Mouse (Mus musculus) testis, adult 2 months (tissue): ENCODE measurements around the gene Ccser1. TPM values are rescaled to one million over a fixed set of nuclear protein-coding genes. Genes with fewer than 3 reads are reported as not detected.
"Not testable (repeated sequence)": the region's sequence is repeated elsewhere in the genome, so short reads cannot be mapped to it uniquely, and the experiment has no call there.

Experiments used
- H3K27ac ChIP-seq: fragments of 200-500 bp; 2 replicates; pipeline ENCODE4 v1.5.1; 2012; ENCODE audit warnings: low read depth, low read length; ENCODE audit not compliant: control insufficient read depth, insufficient read depth
- H3K27me3 ChIP-seq: fragments of 200-500 bp; 2 replicates; pipeline ENCODE4 v1.6.1; 2012; ENCODE audit warnings: mild to moderate bottlenecking, low read length, moderate library complexity; ENCODE audit not compliant: control insufficient read depth, insufficient read depth
- H3K36me3 ChIP-seq: fragments of 200-500 bp; 2 replicates; pipeline ENCODE4 v1.6.1; 2012; ENCODE audit warnings: mild to moderate bottlenecking, low read length; ENCODE audit not compliant: control insufficient read depth, insufficient read depth
- H3K4me1 ChIP-seq: fragments of 200-500 bp; 2 replicates; pipeline ENCODE4 v1.6.1; 2012; ENCODE audit warnings: low read length; ENCODE audit not compliant: control insufficient read depth, insufficient read depth
- H3K4me3 ChIP-seq: fragments of 200-500 bp; 2 replicates; pipeline ENCODE4 v1.5.1; 2012; ENCODE audit warnings: low read depth, mild to moderate bottlenecking, low read length, moderate library complexity, mixed read lengths; ENCODE audit not compliant: control insufficient read depth
- CTCF ChIP-seq: fragments of 200-500 bp; IDR thresholded peaks from 2 replicates; pipeline ENCODE4 v1.5.1; 2012; ENCODE audit warnings: low read depth, mild to moderate bottlenecking, inconsistent platforms, low read length, moderate library complexity; ENCODE audit not compliant: control insufficient read depth, insufficient read depth, insufficient replicate concordance
- POLR2A ChIP-seq: fragments of 200-500 bp; IDR thresholded peaks from 2 replicates; pipeline ENCODE4 v1.6.1; 2012; ENCODE audit warnings: low read depth, mild to moderate bottlenecking, inconsistent platforms, low read length, moderate library complexity; ENCODE audit not compliant: control insufficient read depth
- polyA plus RNA-seq: library from polyadenylated mRNA; depleted of rRNA; stranded (reverse); fragments of >200 nt; gene quantifications from 2 replicates; pipeline ENCODE4 v1.2.3, GENCODE M21; 2012

Gene Ccser1
- polyA plus RNA-seq, 1 experiment = 0.32 TPM

- Histone ChIP-seq H3K36me3 (no peaks in the 10 kb centered on the region), H3K27me3 (no peaks in the 10 kb centered on the region), H3K27ac (no peak overlapping the region), H3K4me1 (no peaks in the 10 kb centered on the region), H3K4me3 (no peak overlapping the region)
- TF ChIP-seq CTCF = no peak
- TF ChIP-seq POLR2A = no peak
These were observed 756.5 kb downstream of the Ccser1 start for GRCm38 (mm10) chr6:61936656-61937055.

- no peaks in the 10 kb centered on the region for H3K27me3 ChIP-seq
- H3K4me3 ChIP-seq = no peak overlapping the region
- no peaks in the 10 kb centered on the region for H3K36me3 ChIP-seq
- no peaks in the 10 kb centered on the region for H3K4me1 ChIP-seq
- H3K27ac ChIP-seq = no peak overlapping the region
- TF ChIP-seq POLR2A (no peak), CTCF (no peak)
These were observed 759.1 kb downstream of the Ccser1 start for GRCm38 (mm10) chr6:61939236-61939635.

GRCm38 (mm10) chr6:61953703-61954102 lies 773.6 kb downstream of the Ccser1 start:
- H3K27me3 ChIP-seq = no peaks in the 10 kb centered on the region
- no peak overlapping the region for H3K27ac ChIP-seq
- no peak for TF ChIP-seq POLR2A
- TF ChIP-seq CTCF = no peak
- no peak overlapping the region for H3K4me3 ChIP-seq
- H3K36me3 ChIP-seq = no peaks in the 10 kb centered on the region
- H3K4me1 ChIP-seq = no peaks in the 10 kb centered on the region

- Histone ChIP-seq H3K36me3 (no peaks in the 10 kb centered on the region), H3K4me3 (no peak overlapping the region), H3K27ac (no peak overlapping the region), H3K4me1 (no peaks in the 10 kb centered on the region), H3K27me3 (no peaks in the 10 kb centered on the region)
- TF ChIP-seq CTCF (no peak), POLR2A (no peak)
These were observed 796.8 kb downstream of the Ccser1 start for GRCm38 (mm10) chr6:61976878-61977277.

GRCm38 (mm10) chr6:61978379-61978778 lies 798.3 kb downstream of the Ccser1 start:
- TF ChIP-seq CTCF (no peak), POLR2A (no peak)
- Histone ChIP-seq H3K27ac (no peak overlapping the region), H3K4me1 (no peaks in the 10 kb centered on the region), H3K36me3 (no peaks in the 10 kb centered on the region), H3K27me3 (no peaks in the 10 kb centered on the region), H3K4me3 (no peak overlapping the region)

- TF ChIP-seq CTCF (no peak), POLR2A (no peak)
- Histone ChIP-seq H3K27me3 (no peaks in the 10 kb centered on the region), H3K4me3 (no peak overlapping the region), H3K36me3 (no peaks in the 10 kb centered on the region), H3K4me1 (no peaks in the 10 kb centered on the region), H3K27ac (no peak overlapping the region)
These were observed 834.2 kb downstream of the Ccser1 start for GRCm38 (mm10) chr6:62014374-62014773.

DNA sequence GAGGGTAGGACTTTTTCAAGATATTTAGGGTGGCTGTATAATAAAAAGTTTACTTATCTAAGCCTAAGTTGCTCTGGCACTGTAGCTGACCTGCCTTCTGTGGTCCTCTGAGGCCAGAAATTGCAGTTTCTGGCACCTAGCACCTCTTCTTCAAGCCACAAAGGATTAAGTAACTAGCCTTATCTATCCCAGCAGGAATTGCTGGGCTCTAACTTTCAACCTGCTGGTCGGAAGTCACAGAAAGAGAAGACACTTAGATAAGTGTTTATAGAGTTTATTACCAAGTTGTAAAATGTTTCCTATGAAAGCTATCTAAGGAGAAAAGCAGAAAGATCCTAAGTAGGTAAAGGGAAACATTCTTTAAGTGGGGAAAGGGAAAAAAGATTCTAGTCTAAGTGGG lies 864.3 kb downstream of the Ccser1 start:
- H3K4me1 ChIP-seq = no peaks in the 10 kb centered on the region
- H3K4me3 ChIP-seq = no peak overlapping the region
- no peaks in the 10 kb centered on the region for H3K27me3 ChIP-seq
- no peak overlapping the region for H3K27ac ChIP-seq
- TF ChIP-seq POLR2A (no peak), CTCF (no peak)
- H3K36me3 ChIP-seq = no peaks in the 10 kb centered on the region

DNA sequence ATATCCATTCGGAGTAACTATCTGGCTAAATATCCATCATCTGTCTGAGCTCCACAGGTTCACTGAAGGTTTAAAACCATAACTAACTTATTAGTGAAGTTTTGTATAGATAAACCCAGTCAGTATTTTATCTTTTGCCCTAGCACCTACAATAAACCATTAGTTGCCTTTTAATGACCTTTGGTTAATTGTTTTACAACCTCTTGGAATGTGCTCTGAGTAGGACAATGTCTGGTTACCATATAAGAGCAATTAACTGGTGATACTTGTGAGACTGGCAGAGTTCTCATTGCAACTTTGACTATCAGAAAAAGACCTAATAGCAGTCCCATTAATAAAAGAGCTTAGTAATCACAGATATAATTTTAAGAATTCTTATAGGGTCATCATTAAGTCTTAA lies 864.9 kb downstream of the Ccser1 start:
- not testable (repeated sequence) for H3K4me3 ChIP-seq, H3K27me3 ChIP-seq

More for the DNA sequence above, 864.9 kb downstream of the Ccser1 start:
- H3K36me3 ChIP-seq, H3K27ac ChIP-seq, H3K4me1 ChIP-seq: not testable (repeated sequence)
